ENCODE assay signal across 10 mouse cellular contexts in genomic region chr6:140697994-140698393, GRCm38 (mm10). TPM values are rescaled to one million over a fixed set of nuclear protein-coding genes. Genes with fewer than 3 reads are reported as not detected.
A peak's percentile ranks its signal among the peaks of the same experiment; 100 is the strongest.
DNase-seq lines count a peak whose midpoint lies in the region; ATAC-seq and TF ChIP-seq lines count a peak whose summit lies in the region.
"Had no signal": no experiment of that assay in that cellular context is flagged by ENCODE, and none has a peak within 500 bp of the region (broad histone marks: within the 10 kb centered on the region; RNA-seq: fewer than 3 reads in every experiment).

No protein-coding gene starts in this region.

- H3K36me3 ChIP-seq in midbrain, postnatal 0 days (ENCODE audit: insufficient read depth, low read length), result no peaks in the 10 kb centered on the region
- H3K36me3 ChIP-seq in midbrain, embryonic 16.5 days (ENCODE audit: control insufficient read depth, insufficient read depth, low read length), result no peaks in the 10 kb centered on the region
- 0 out of 2 replicates have a peak, but pooled peaks cover 3% of the 10 kb centered on the region for H3K36me3 ChIP-seq in limb, embryonic 15.5 days
- no peaks in the 10 kb centered on the region for H3K36me3 ChIP-seq in liver, postnatal 0 days (replicated peaks; ENCODE audit: insufficient read depth, low read length)
- H3K36me3 ChIP-seq: heart, embryonic 13.5 days; kidney, embryonic 15.5 days had no signal

- H3K9me3 ChIP-seq in midbrain, postnatal 0 days (ENCODE audit: low read length), result no peaks in the 10 kb centered on the region
- no peaks in the 10 kb centered on the region for H3K9me3 ChIP-seq in midbrain, embryonic 16.5 days (replicated peaks; ENCODE audit: control insufficient read depth, low read length, poor library complexity, severe bottlenecking)
- H3K9me3 ChIP-seq in limb, embryonic 15.5 days, result peaks cover 3% of the 10 kb centered on the region; the same call in 1 of the 2 replicates
- H3K9me3 ChIP-seq in liver, postnatal 0 days (ENCODE audit: low read length), result no peaks in the 10 kb centered on the region
- H3K9me3 ChIP-seq: heart, embryonic 13.5 days; kidney, embryonic 15.5 days had no signal

- DNase-seq in adrenal gland, adult 2 months, result peak; percentile 31
- DNase-seq in adrenal gland, postnatal 25 days, result no peak
- DNase-seq in midbrain, postnatal 0 days (ENCODE audit: low spot score), result peak; percentile 71
- no peak for DNase-seq in liver, postnatal 0 days
- no peak for DNase-seq in kidney, postnatal 25 days
- DNase-seq in thymus, adult 18-20 months, result no peak

- H3K27me3 ChIP-seq in midbrain, postnatal 0 days (ENCODE audit: insufficient read depth, low read length), result no peaks in the 10 kb centered on the region
- no peaks in the 10 kb centered on the region for H3K27me3 ChIP-seq in midbrain, embryonic 16.5 days (ENCODE audit: control insufficient read depth, insufficient read depth, low read depth, low read length)
- no peaks in the 10 kb centered on the region for H3K27me3 ChIP-seq in limb, embryonic 15.5 days
- no peaks in the 10 kb centered on the region for H3K27me3 ChIP-seq in liver, postnatal 0 days (ENCODE audit: insufficient read depth, low read length)
- H3K27me3 ChIP-seq: heart, embryonic 13.5 days; kidney, embryonic 15.5 days had no signal

- no peaks in the 10 kb centered on the region for H3K4me1 ChIP-seq in midbrain, postnatal 0 days (ENCODE audit: insufficient read depth, low read length)
- 0 out of 2 replicates have a peak, but pooled peaks cover 6% of the 10 kb centered on the region for H3K4me1 ChIP-seq in midbrain, embryonic 16.5 days (ENCODE audit: control insufficient read depth, insufficient read depth, low read length)
- peaks cover 24% of the 10 kb centered on the region for H3K4me1 ChIP-seq in limb, embryonic 15.5 days
- no peaks in the 10 kb centered on the region for H3K4me1 ChIP-seq in liver, postnatal 0 days (ENCODE audit: insufficient read depth)
- H3K4me1 ChIP-seq: heart, embryonic 13.5 days; kidney, embryonic 15.5 days had no signal

- H3K4me3 ChIP-seq in midbrain, postnatal 0 days (ENCODE audit: low read depth, low read length), result no peak overlapping the region
- no peak overlapping the region for H3K4me3 ChIP-seq in midbrain, embryonic 16.5 days (ENCODE audit: low read depth, low read length)
- no peak overlapping the region for H3K4me3 ChIP-seq in limb, embryonic 15.5 days
- H3K4me3 ChIP-seq in liver, postnatal 0 days (ENCODE audit: low read depth, low read length), result no peak overlapping the region
- H3K4me3 ChIP-seq: heart, embryonic 13.5 days; kidney, embryonic 15.5 days had no signal

- no peak overlapping the region for H3K9ac ChIP-seq in midbrain, postnatal 0 days (replicated peaks; ENCODE audit: low read length, poor library complexity, severe bottlenecking)
- no peak overlapping the region for H3K9ac ChIP-seq in midbrain, embryonic 16.5 days (ENCODE audit: low read depth, low read length)
- H3K9ac ChIP-seq in limb, embryonic 15.5 days, result no peak overlapping the region
- no peak overlapping the region for H3K9ac ChIP-seq in liver, postnatal 0 days (replicated peaks)
- H3K9ac ChIP-seq: heart, embryonic 13.5 days; kidney, embryonic 15.5 days had no signal

- H3K27ac ChIP-seq in midbrain, postnatal 0 days (ENCODE audit: low read depth, low read length), result no peak overlapping the region
- H3K27ac ChIP-seq in midbrain, embryonic 16.5 days (ENCODE audit: low read length), result no peak overlapping the region
- H3K27ac ChIP-seq in limb, embryonic 15.5 days, result 0 out of 2 replicates have a peak overlapping the region, but pooled peaks have one; percentile 84
- no peak overlapping the region for H3K27ac ChIP-seq in liver, postnatal 0 days (ENCODE audit: low read depth)
- H3K27ac ChIP-seq: heart, embryonic 13.5 days; kidney, embryonic 15.5 days had no signal

- no peak for TF ChIP-seq CTCF in midbrain, postnatal 0 days (IDR thresholded peaks at IDR 0.05)
- TF ChIP-seq CTCF in liver, postnatal 0 days (IDR thresholded peaks at IDR 0.05; ENCODE audit: low read depth), result no peak

- 78% methylated on average over 11 of the region's 11 CpGs for WGBS in midbrain, postnatal 0 days
- 83% methylated on average over 11 of the region's 11 CpGs for WGBS in midbrain, embryonic 16.5 days
- WGBS in limb, embryonic 15.5 days, result 69% methylated on average over 11 of the region's 11 CpGs
- 82% methylated on average over 11 of the region's 11 CpGs for WGBS in liver, postnatal 0 days (ENCODE audit: insufficient replicate concordance)

- H3K4me2 ChIP-seq in midbrain, postnatal 0 days (ENCODE audit: low read depth, low read length, poor library complexity, severe bottlenecking), result no peak overlapping the region
- no peak overlapping the region for H3K4me2 ChIP-seq in midbrain, embryonic 16.5 days (ENCODE audit: low read length)
- no peak overlapping the region for H3K4me2 ChIP-seq in limb, embryonic 15.5 days
- H3K4me2 ChIP-seq in liver, postnatal 0 days (ENCODE audit: low read depth, low read length), result no peak overlapping the region
- H3K4me2 ChIP-seq: heart, embryonic 13.5 days; kidney, embryonic 15.5 days had no signal

- no peak for TF ChIP-seq EP300 in liver, postnatal 0 days (IDR thresholded peaks at IDR 0.05; ENCODE audit: low read depth)

- peak; percentile 52; the same call in 1 of the 2 replicates for ATAC-seq in midbrain, postnatal 0 days (ENCODE audit: low FRiP score)
- no peak for ATAC-seq in midbrain, embryonic 16.5 days
- no peak for ATAC-seq in limb, embryonic 15.5 days (ENCODE audit: insufficient number of reproducible peaks, low FRiP score, low TSS enrichment, low read depth)
- ATAC-seq in liver, postnatal 0 days, result no peak

RNA-seq across cellular contexts. Expression of gene Gm11077, which starts 31.1 kb away (rescaled TPM):
- not detected for total RNA-seq in adrenal gland, adult 2 months (2021)
- polyA plus RNA-seq in adrenal gland, adult 2 months (2012; rRNA removed), result not detected in 2 replicates
- not detected in 2 replicates for total RNA-seq in adrenal gland, postnatal 25 days (2021)
- total RNA-seq in midbrain, postnatal 0 days (2014; rRNA removed), result not detected in 2 replicates
- polyA plus RNA-seq in midbrain, postnatal 0 days (2015; fragmentation: Nextera tagmentation; extraction: Ambion mirVana), result not detected in 2 replicates
- not detected in 2 replicates for polyA plus RNA-seq in midbrain, embryonic 16.5 days (2015; fragmentation: Nextera tagmentation; extraction: Ambion mirVana)
- not detected in 2 replicates for polyA plus RNA-seq in limb, embryonic 15.5 days (2015; fragmentation: Nextera tagmentation; extraction: Ambion mirVana)
- not detected in 2 replicates for polyA plus RNA-seq in liver, postnatal 0 days (2015; fragmentation: Nextera tagmentation; extraction: Ambion mirVana)
- polyA plus RNA-seq: heart, embryonic 13.5 days; kidney, embryonic 15.5 days had no signal

Comparison
In these comparisons a context has a peak if more than half of its experiments do, and no peak if none do; other contexts are left out.
1. DNase-seq: peak in adrenal gland, adult 2 months (single experiment) and midbrain, postnatal 0 days (single experiment); none in adrenal gland, postnatal 25 days (single experiment), liver, postnatal 0 days (single experiment), kidney, postnatal 25 days (0 of 2) and thymus, adult 18-20 months (0 of 2).